Mouse (Mus musculus) neural tube, embryonic 14.5 days (tissue): ENCODE data around the gene Itga10. TPM values are rescaled to one million over a fixed set of nuclear protein-coding genes. Genes with fewer than 3 reads are reported as not detected.

Experiments
- ATAC-seq: fragments of 200-750 bp; cut with Nextera tagmentation; 2 replicates; pipeline ENCODE4 v1.8.0; 2017; ENCODE audit warnings: low read depth, mild to moderate bottlenecking, moderate TSS enrichment, moderate library complexity
- H3K27ac ChIP-seq: fragments of 300-500 bp; sonication (generic); 2 replicates; pipeline ENCODE4 v1.5.1; 2014; ENCODE audit warnings: low read depth, mild to moderate bottlenecking, control low read depth, low read length, moderate library complexity, mixed read lengths
- H3K27me3 ChIP-seq: fragments of 300-500 bp; sonication (generic); 2 replicates; pipeline ENCODE4 v1.6.1; 2014; ENCODE audit warnings: low read length; ENCODE audit not compliant: control insufficient read depth, insufficient read depth
- H3K36me3 ChIP-seq: fragments of 300-500 bp; sonication (generic); 2 replicates; pipeline ENCODE4 v1.6.1; 2014; ENCODE audit warnings: low read length, mixed read lengths; ENCODE audit not compliant: control insufficient read depth, insufficient read depth
- H3K4me1 ChIP-seq: fragments of 300-500 bp; sonication (generic); 2 replicates; pipeline ENCODE4 v1.6.1; 2014; ENCODE audit warnings: low read length; ENCODE audit not compliant: control insufficient read depth, insufficient read depth
- H3K4me2 ChIP-seq: fragments of 300-500 bp; sonication (generic); 2 replicates; pipeline ENCODE4 v1.6.1; 2014; ENCODE audit warnings: mild to moderate bottlenecking, low read depth, low read length, control low read depth
- H3K4me3 ChIP-seq: fragments of 300-500 bp; sonication (generic); 2 replicates; pipeline ENCODE4 v1.5.1; 2014; ENCODE audit warnings: low read depth, low read length, control low read depth, mixed read lengths
- H3K9ac ChIP-seq: fragments of 300-500 bp; sonication (generic); replicated peaks from 2 replicates; pipeline ENCODE4 v1.6.1; 2014; ENCODE audit warnings: low read depth, mild to moderate bottlenecking, control low read depth, low read length, mixed read lengths
- H3K9me3 ChIP-seq: fragments of 300-500 bp; sonication (generic); 2 replicates; pipeline ENCODE4 v1.6.1; 2016; ENCODE audit warnings: low read length; ENCODE audit not compliant: control insufficient read depth
- WGBS: fragments of 180-500 bp; shearing (Covaris S2); extraction: QIAGEN DNeasy Blood & Tissue Kit; methylation state at CpG from one replicate; pipeline ENCODE4 v1.1.7; 2014; 5-methylcytosine and 5-hydroxymethylcytosine counted together
- polyA plus RNA-seq: library from polyadenylated mRNA; unstranded; fragments of >200 nt; fragmentation: Nextera tagmentation; extraction: Ambion mirVana; gene quantifications from 2 replicates; pipeline ENCODE4 v1.2.1, GENCODE M21; 2014

Itga10 gene
- polyA plus RNA-seq, 1 experiment from 2014 or later: 1.3 TPM

DNA sequence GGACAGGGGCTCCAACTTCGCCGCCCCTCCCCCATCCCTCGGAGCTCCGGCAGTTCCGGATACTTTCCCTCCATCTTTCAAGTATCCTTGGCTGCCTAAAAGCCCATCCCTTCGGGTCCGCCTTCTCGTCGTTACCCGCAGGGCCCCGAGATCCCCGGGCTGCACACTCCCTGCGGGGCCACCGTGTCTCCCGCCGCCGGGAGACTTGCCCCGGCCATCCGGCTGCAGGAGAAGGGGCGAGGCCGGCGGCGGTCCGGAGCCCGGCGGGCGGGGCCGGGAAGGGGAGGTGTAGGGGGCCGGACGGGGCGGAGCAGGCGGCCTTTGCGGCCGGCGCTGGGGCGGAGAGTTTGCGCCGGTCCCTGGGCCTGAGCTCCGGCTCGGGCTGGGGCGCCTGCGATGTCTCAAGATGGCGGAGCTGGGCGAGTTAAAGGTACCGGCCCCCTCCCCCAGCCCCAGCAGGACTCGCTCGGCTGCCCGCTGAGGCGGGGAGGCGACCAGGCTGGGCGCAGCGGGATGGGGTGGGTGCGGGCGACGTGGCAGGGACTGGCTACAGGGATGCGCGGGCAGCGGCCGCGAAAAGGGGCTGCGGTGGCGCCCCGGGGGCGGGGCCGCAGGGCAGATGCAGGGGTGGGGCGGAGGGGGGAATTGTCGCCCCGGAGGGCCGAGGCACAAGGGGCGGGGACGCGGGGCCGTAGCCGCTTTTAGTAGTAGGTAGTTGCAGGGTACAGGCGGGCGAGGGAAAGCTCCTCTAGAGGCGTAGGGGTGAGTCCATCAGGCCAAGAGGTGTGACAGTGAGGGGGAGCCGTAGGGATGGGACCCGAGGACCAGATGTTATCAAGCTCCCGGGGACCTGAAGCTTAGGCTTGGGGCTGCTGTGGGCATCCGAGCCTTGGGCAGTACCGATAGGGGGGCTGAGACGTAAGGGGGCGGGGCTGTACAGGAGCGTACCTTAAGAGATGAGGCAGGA, 51.7 kb downstream of the Itga10 start:
- no peaks in the 10 kb centered on the region for H3K27me3 ChIP-seq
- peak overlapping the region; percentile 87 for H3K4me3 ChIP-seq
- peak overlapping the region; percentile 87 for H3K27ac ChIP-seq
- peaks cover 3% of the 10 kb centered on the region; the same call in 1 of the 2 replicates for H3K4me1 ChIP-seq
- H3K4me2 ChIP-seq: peak overlapping the region; percentile 52
- peak overlapping the region; percentile 80 for H3K9ac ChIP-seq
- WGBS: under 1% methylated on average over 78 of the region's 85 CpGs
- no peaks in the 10 kb centered on the region for H3K9me3 ChIP-seq
- peaks cover 10% of the 10 kb centered on the region for H3K36me3 ChIP-seq
- peak; percentile 92 for ATAC-seq

DNA sequence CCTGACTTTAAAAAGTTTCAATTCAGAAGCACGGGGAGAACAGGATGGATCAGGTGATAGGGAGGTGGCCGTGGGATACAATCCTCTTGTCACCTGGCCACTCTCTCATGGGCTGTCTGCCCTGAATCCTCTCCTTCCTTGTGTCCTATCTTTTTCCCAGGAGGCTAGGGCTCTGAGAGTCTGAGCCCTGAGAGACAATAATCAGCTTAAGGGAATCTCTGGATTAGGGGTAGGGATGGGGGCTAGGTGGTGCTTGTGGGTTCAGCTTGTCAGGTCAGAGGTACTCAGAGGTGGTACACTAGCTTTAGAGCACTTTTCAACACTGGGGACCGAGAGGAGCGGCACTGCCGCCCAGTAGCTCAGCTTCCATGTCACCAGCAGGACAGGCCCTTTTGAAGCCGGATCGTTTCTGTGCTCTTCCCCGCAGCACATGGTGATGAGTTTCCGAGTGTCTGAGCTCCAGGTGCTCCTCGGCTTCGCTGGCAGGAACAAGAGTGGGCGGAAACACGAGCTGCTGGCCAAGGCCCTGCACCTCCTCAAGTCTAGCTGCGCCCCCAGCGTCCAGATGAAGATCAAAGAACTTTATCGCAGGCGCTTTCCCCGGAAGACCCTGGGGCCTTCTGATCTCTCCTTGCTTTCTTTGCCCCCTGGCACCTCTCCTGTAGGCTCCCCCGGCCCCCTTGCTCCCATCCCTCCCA, 53.8 kb downstream of the Itga10 start:
- Histone ChIP-seq H3K4me3 (no peak overlapping the region), H3K9me3 (no peaks in the 10 kb centered on the region), H3K27me3 (no peaks in the 10 kb centered on the region), H3K4me1 (peaks cover 3% of the 10 kb centered on the region; the same call in 1 of the 2 replicates), H3K27ac (no peak overlapping the region), H3K4me2 (no peak overlapping the region), H3K36me3 (peaks cover 19% of the 10 kb centered on the region), H3K9ac (no peak overlapping the region)
- no peak for ATAC-seq
- WGBS: 49% methylated on average over 19 of the region's 19 CpGs

DNA sequence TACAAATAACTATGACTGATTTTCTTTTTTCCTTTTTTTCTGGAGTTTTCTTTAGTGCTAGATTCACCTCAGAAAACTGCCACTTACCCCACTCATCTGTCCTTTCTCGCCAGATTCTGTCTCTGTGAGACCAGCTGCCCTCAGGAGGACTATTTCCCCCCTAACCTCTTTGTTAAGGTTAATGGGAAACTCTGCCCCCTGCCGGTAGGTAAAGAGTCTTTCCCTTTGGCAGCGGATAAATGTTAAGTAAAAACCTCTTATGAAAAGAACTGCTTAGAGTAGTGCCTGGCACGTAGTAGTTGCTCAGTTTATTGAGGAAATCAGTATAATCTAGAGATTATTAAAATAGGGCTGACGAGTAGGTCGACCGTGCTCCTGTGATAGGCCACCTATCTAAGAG, 55.0 kb downstream of the Itga10 start:
- no peak for ATAC-seq
- no peak overlapping the region for H3K9ac ChIP-seq
- 54% methylated on average over 7 of the region's 7 CpGs for WGBS
- H3K27ac ChIP-seq: no peak overlapping the region
- no peaks in the 10 kb centered on the region for H3K9me3 ChIP-seq
- peaks cover 3% of the 10 kb centered on the region; the same call in 1 of the 2 replicates for H3K4me1 ChIP-seq
- H3K4me3 ChIP-seq: no peak overlapping the region
- H3K27me3 ChIP-seq: no peaks in the 10 kb centered on the region
- peaks cover 19% of the 10 kb centered on the region for H3K36me3 ChIP-seq
- H3K4me2 ChIP-seq: no peak overlapping the region

- H3K4me1 ChIP-seq: peaks cover 3% of the 10 kb centered on the region; the same call in 1 of the 2 replicates
- no peaks in the 10 kb centered on the region for H3K9me3 ChIP-seq
- ATAC-seq: no peak
- no peak overlapping the region for H3K4me3 ChIP-seq
- H3K27ac ChIP-seq: no peak overlapping the region
- peaks cover 19% of the 10 kb centered on the region for H3K36me3 ChIP-seq
- H3K9ac ChIP-seq: no peak overlapping the region
- no peaks in the 10 kb centered on the region for H3K27me3 ChIP-seq
- no peak overlapping the region for H3K4me2 ChIP-seq
- 88% methylated on average over 4 of the region's 4 CpGs for WGBS
These were observed 55.6 kb downstream of the Itga10 start for GRCm38 (mm10) chr3:96701003-96701402.

GRCm38 (mm10) chr3:96704778-96705177, 59.4 kb downstream of the Itga10 start:
- H3K36me3 ChIP-seq: peaks cover 19% of the 10 kb centered on the region
- 65% methylated on average over 11 of the region's 11 CpGs for WGBS

GRCm38 (mm10) chr3:96706217-96706616, 60.8 kb downstream of the Itga10 start:
- H3K4me2 ChIP-seq: no peak overlapping the region
- no peaks in the 10 kb centered on the region for H3K27me3 ChIP-seq
- ATAC-seq: no peak
- H3K4me1 ChIP-seq: no peaks in the 10 kb centered on the region
- H3K4me3 ChIP-seq: no peak overlapping the region
- WGBS: 93% methylated on average over 11 of the region's 11 CpGs
- no peaks in the 10 kb centered on the region for H3K9me3 ChIP-seq
- peaks cover 25% of the 10 kb centered on the region for H3K36me3 ChIP-seq
- no peak overlapping the region for H3K9ac ChIP-seq
- H3K27ac ChIP-seq: no peak overlapping the region

More at GRCm38 (mm10) chr3:96704778-96705177, 59.4 kb downstream of the Itga10 start:
- ATAC-seq: no peak
- H3K4me3 ChIP-seq: no peak overlapping the region
- H3K4me1 ChIP-seq: no peaks in the 10 kb centered on the region
- H3K4me2 ChIP-seq: no peak overlapping the region
- no peaks in the 10 kb centered on the region for H3K27me3 ChIP-seq
- no peak overlapping the region for H3K9ac ChIP-seq
- H3K9me3 ChIP-seq: no peaks in the 10 kb centered on the region
- no peak overlapping the region for H3K27ac ChIP-seq

DNA sequence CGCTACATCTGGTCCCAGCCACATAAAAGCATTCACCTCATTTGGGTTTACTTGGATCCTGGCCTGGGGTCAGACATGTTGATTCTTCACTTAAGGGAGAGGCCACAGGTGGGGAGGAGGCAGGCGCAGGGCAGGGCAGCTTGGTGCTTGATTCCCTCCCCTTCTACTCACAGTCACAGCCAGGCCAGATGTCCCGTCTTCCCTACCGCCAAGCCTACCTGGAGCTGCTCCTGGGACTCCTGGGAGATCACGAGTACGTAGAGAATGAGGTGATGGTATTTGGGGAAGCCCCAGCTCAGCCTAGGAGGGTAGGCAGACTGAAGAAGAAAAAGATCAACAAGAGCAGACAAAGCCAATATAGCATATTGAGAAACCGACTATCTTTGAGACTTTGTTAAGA, 61.6 kb downstream of the Itga10 start:
- H3K9ac ChIP-seq: no peak overlapping the region
- H3K4me2 ChIP-seq: no peak overlapping the region
- no peak overlapping the region for H3K4me3 ChIP-seq
- H3K27me3 ChIP-seq: no peaks in the 10 kb centered on the region
- H3K4me1 ChIP-seq: no peaks in the 10 kb centered on the region
- 79% methylated on average over 7 of the region's 7 CpGs for WGBS
- H3K9me3 ChIP-seq: no peaks in the 10 kb centered on the region
- H3K36me3 ChIP-seq: peaks cover 25% of the 10 kb centered on the region
- no peak for ATAC-seq
- H3K27ac ChIP-seq: no peak overlapping the region

GRCm38 (mm10) chr3:96707903-96708683, 62.7 kb downstream of the Itga10 start, which contains the start of gene Nudt17:
Gene Nudt17, minus strand, starts transcription at chr3:96708562.
- ATAC-seq: peak; percentile 93
- Histone ChIP-seq H3K4me2 (peak within 1 kb of the TSS; percentile 85), H3K27ac (no peak within 1 kb of the TSS), H3K27me3 (no peaks in the 10 kb centered on the region), H3K4me1 (no peaks in the 10 kb centered on the region), H3K9ac (peak within 1 kb of the TSS; percentile 65), H3K36me3 (peaks cover 31% of the 10 kb centered on the region), H3K9me3 (no peaks in the 10 kb centered on the region), H3K4me3 (peak within 1 kb of the TSS; percentile 51)
- whole genome bisulfite sequencing: 5% methylated on average over 42 of the region's 42 CpGs
